Mouse (Mus musculus): ENCODE results near the gene Ddc. TPM values are rescaled to one million over a fixed set of nuclear protein-coding genes. Genes with fewer than 3 reads are reported as not detected.
A peak's percentile ranks its signal among the peaks of the same experiment; 100 is the strongest.

Gene Ddc
- total and polyA plus RNA-seq, 2 experiments from 2014 or later: 140 to 248 TPM

GRCm38 (mm10) chr11:11934808-11935207 is 36.9 kb upstream of the Ddc start:
- H3K36me3 ChIP-seq (replicated peaks; ENCODE audit: control insufficient read depth, insufficient read depth, low read length): peaks cover 80% of the 10 kb centered on the region
- no peak overlapping the region for H3K4me3 ChIP-seq (ENCODE audit: low read depth, low read length)
- WGBS: 70% methylated on average over 8 of the region's 8 CpGs
- TF ChIP-seq CTCF (IDR thresholded peaks at IDR 0.05; ENCODE audit: low read depth) (no peak), EP300 (IDR thresholded peaks at IDR 0.05; ENCODE audit: low read depth) (no peak)
- no peak for ATAC-seq (ENCODE audit: insufficient read depth, low read depth)
- no peak for DNase-seq (ENCODE audit: low spot score)
- H3K4me1 ChIP-seq (ENCODE audit: control insufficient read depth, insufficient read depth): peaks cover 8% of the 10 kb centered on the region
- no peak overlapping the region for H3K9ac ChIP-seq (replicated peaks; ENCODE audit: low read depth, low read length)
- no peaks in the 10 kb centered on the region for H3K27me3 ChIP-seq (ENCODE audit: control insufficient read depth, insufficient read depth, low read length)
- H3K27ac ChIP-seq (ENCODE audit: low read depth): peak overlapping the region; percentile 50
- H3K9me3 ChIP-seq (replicated peaks; ENCODE audit: control insufficient read depth, low read length): no peaks in the 10 kb centered on the region
- H3K4me2 ChIP-seq (ENCODE audit: low read depth, low read length): no peak overlapping the region

GRCm38 (mm10) chr11:11932102-11932789 is 34.3 kb upstream of the Ddc start:
- Histone ChIP-seq H3K9me3 (replicated peaks; ENCODE audit: control insufficient read depth, low read length) (no peaks in the 10 kb centered on the region), H3K4me2 (ENCODE audit: low read depth, low read length) (no peak overlapping the region), H3K4me3 (ENCODE audit: low read depth, low read length) (no peak overlapping the region), H3K27ac (ENCODE audit: low read depth) (peak overlapping the region; percentile 49), H3K4me1 (ENCODE audit: control insufficient read depth, insufficient read depth) (0 out of 2 replicates have a peak, but pooled peaks cover 3% of the 10 kb centered on the region), H3K27me3 (ENCODE audit: control insufficient read depth, insufficient read depth, low read length) (no peaks in the 10 kb centered on the region), H3K9ac (replicated peaks; ENCODE audit: low read depth, low read length) (no peak overlapping the region), H3K36me3 (replicated peaks; ENCODE audit: control insufficient read depth, insufficient read depth, low read length) (peaks cover 65% of the 10 kb centered on the region)
- no peak for TF ChIP-seq CTCF (IDR thresholded peaks at IDR 0.05; ENCODE audit: low read depth)
- no peak for TF ChIP-seq EP300 (IDR thresholded peaks at IDR 0.05; ENCODE audit: low read depth)
- 49% methylated on average over 11 of the region's 11 CpGs for WGBS
- DNase-seq (ENCODE audit: low spot score) (no peak), ATAC-seq (ENCODE audit: insufficient read depth, low read depth) (peak; percentile 31)

GRCm38 (mm10) chr11:11931688-11932087 is 33.7 kb upstream of the Ddc start:
- Histone ChIP-seq H3K9me3 (replicated peaks; ENCODE audit: control insufficient read depth, low read length) (no peaks in the 10 kb centered on the region), H3K4me3 (ENCODE audit: low read depth, low read length) (no peak overlapping the region), H3K27me3 (ENCODE audit: control insufficient read depth, insufficient read depth, low read length) (no peaks in the 10 kb centered on the region), H3K27ac (ENCODE audit: low read depth) (peak overlapping the region; percentile 49), H3K4me1 (ENCODE audit: control insufficient read depth, insufficient read depth) (0 out of 2 replicates have a peak, but pooled peaks cover 3% of the 10 kb centered on the region), H3K4me2 (ENCODE audit: low read depth, low read length) (no peak overlapping the region), H3K9ac (replicated peaks; ENCODE audit: low read depth, low read length) (no peak overlapping the region), H3K36me3 (replicated peaks; ENCODE audit: control insufficient read depth, insufficient read depth, low read length) (peaks cover 60% of the 10 kb centered on the region)
- no peak for ATAC-seq (ENCODE audit: insufficient read depth, low read depth)
- TF ChIP-seq EP300 (IDR thresholded peaks at IDR 0.05; ENCODE audit: low read depth): no peak
- TF ChIP-seq CTCF (IDR thresholded peaks at IDR 0.05; ENCODE audit: low read depth): no peak
- no peak for DNase-seq (ENCODE audit: low spot score)
- 48% methylated on average over 5 of the region's 5 CpGs for WGBS

GRCm38 (mm10) chr11:11930527-11930926 is 32.6 kb upstream of the Ddc start:
- Histone ChIP-seq H3K36me3 (replicated peaks; ENCODE audit: control insufficient read depth, insufficient read depth, low read length) (peaks cover 49% of the 10 kb centered on the region), H3K27me3 (ENCODE audit: control insufficient read depth, insufficient read depth, low read length) (no peaks in the 10 kb centered on the region), H3K9ac (replicated peaks; ENCODE audit: low read depth, low read length) (no peak overlapping the region), H3K27ac (ENCODE audit: low read depth) (0 out of 2 replicates have a peak overlapping the region, but pooled peaks have one; percentile 3), H3K4me2 (ENCODE audit: low read depth, low read length) (no peak overlapping the region), H3K9me3 (replicated peaks; ENCODE audit: control insufficient read depth, low read length) (no peaks in the 10 kb centered on the region), H3K4me1 (ENCODE audit: control insufficient read depth, insufficient read depth) (no peaks in the 10 kb centered on the region), H3K4me3 (ENCODE audit: low read depth, low read length) (no peak overlapping the region)
- no peak for TF ChIP-seq EP300 (IDR thresholded peaks at IDR 0.05; ENCODE audit: low read depth)
- no peak for TF ChIP-seq CTCF (IDR thresholded peaks at IDR 0.05; ENCODE audit: low read depth)
- ATAC-seq (ENCODE audit: insufficient read depth, low read depth): no peak
- DNase-seq (ENCODE audit: low spot score): no peak
- 90% methylated on average over 11 of the region's 11 CpGs for WGBS

- Histone ChIP-seq H3K36me3 (replicated peaks; ENCODE audit: control insufficient read depth, insufficient read depth, low read length) (peaks cover 34% of the 10 kb centered on the region), H3K9ac (replicated peaks; ENCODE audit: low read depth, low read length) (no peak overlapping the region), H3K4me1 (ENCODE audit: control insufficient read depth, insufficient read depth) (no peaks in the 10 kb centered on the region), H3K9me3 (replicated peaks; ENCODE audit: control insufficient read depth, low read length) (no peaks in the 10 kb centered on the region), H3K4me2 (ENCODE audit: low read depth, low read length) (no peak overlapping the region), H3K27me3 (ENCODE audit: control insufficient read depth, insufficient read depth, low read length) (no peaks in the 10 kb centered on the region), H3K4me3 (ENCODE audit: low read depth, low read length) (no peak overlapping the region), H3K27ac (ENCODE audit: low read depth) (peak overlapping the region; percentile 44)
- 72% methylated on average over 3 of the region's 3 CpGs for WGBS
- DNase-seq (ENCODE audit: low spot score): no peak
- ATAC-seq (ENCODE audit: insufficient read depth, low read depth): no peak
- TF ChIP-seq EP300 (IDR thresholded peaks at IDR 0.05; ENCODE audit: low read depth) (no peak), CTCF (IDR thresholded peaks at IDR 0.05; ENCODE audit: low read depth) (no peak)
Measured at GRCm38 (mm10) chr11:11929059-11929458, 31.1 kb upstream of the Ddc start.

GRCm38 (mm10) chr11:11928586-11928985 is 30.6 kb upstream of the Ddc start:
- H3K4me3 ChIP-seq (ENCODE audit: low read depth, low read length): no peak overlapping the region
- DNase-seq (ENCODE audit: low spot score) (no peak), ATAC-seq (ENCODE audit: insufficient read depth, low read depth) (no peak)
- H3K4me1 ChIP-seq (ENCODE audit: control insufficient read depth, insufficient read depth): no peaks in the 10 kb centered on the region
- no peaks in the 10 kb centered on the region for H3K27me3 ChIP-seq (ENCODE audit: control insufficient read depth, insufficient read depth, low read length)
- H3K9ac ChIP-seq (replicated peaks; ENCODE audit: low read depth, low read length): no peak overlapping the region
- peaks cover 29% of the 10 kb centered on the region for H3K36me3 ChIP-seq (replicated peaks; ENCODE audit: control insufficient read depth, insufficient read depth, low read length)
- WGBS: 87% methylated on average over 2 of the region's 2 CpGs
- H3K4me2 ChIP-seq (ENCODE audit: low read depth, low read length): no peak overlapping the region
- no peaks in the 10 kb centered on the region for H3K9me3 ChIP-seq (replicated peaks; ENCODE audit: control insufficient read depth, low read length)
- no peak for TF ChIP-seq EP300 (IDR thresholded peaks at IDR 0.05; ENCODE audit: low read depth)
- peak overlapping the region; percentile 44 for H3K27ac ChIP-seq (ENCODE audit: low read depth)
